Mouse (Mus musculus) brown adipose tissue, adult 24 weeks (tissue): ENCODE measurements at regions not wholly inside any gene's neighbourhood (a gene's known extent, or its start where the extent isn't known, plus 50 kb on each side); places are given as distances from the start of the nearest gene placed in this dataset.

Experiments
- H3K27ac ChIP-seq: fragments of 200-500 bp; replicated peaks from 2 replicates; pipeline ENCODE4 v1.5.1; 2012; ENCODE audit warnings: low read depth, mild to moderate bottlenecking, low read length
- H3K4me1 ChIP-seq: fragments of 200-500 bp; 2 replicates; pipeline ENCODE4 v1.6.1; 2012; ENCODE audit warnings: low read length, mixed read lengths; ENCODE audit not compliant: control insufficient read depth, insufficient read depth, insufficient read length
- H3K4me3 ChIP-seq: fragments of 200-500 bp; 2 replicates; pipeline ENCODE4 v1.5.1; 2012; ENCODE audit warnings: low read depth, mild to moderate bottlenecking, low read length, moderate library complexity; ENCODE audit not compliant: insufficient read depth

DNA sequence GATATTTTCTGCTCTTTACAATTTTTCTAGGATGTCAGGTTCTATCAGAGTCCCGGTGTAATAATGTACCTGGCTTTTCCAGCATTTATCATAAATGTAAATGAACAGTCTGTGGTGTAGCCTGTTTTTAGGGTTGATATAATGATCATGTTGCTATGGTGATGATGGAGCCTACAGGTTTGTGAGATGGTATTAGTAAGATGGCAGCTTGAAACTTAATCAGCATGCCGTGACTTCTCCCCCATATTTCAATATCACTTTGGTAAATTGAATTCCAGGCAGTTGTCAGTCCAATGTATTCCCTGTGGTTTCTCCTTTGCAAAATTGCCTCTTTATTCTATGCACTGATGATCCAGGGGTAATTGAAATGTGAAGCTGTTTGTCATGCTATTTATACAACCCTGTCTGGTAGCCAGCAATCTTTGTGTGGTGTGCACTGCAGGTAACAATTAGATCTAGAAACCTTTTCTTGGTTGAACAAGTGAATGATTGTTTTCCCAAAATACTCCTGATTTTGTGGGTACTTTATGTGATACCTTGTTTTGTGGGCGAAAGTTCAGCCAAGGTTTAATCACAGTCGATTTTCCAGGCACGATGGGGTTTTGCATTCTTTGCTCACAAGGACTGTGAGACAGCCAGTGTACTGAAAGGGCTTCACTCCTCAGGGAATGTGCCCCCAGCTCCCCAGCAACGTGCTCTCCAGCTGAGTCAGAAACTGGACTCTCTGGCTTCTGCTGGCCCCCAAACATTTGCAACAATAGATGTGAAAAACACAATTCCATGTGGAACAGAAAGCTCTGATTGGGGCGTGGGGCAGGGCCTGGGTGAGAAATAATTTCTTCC, 322.9 kb downstream of the D3Ertd751e start:
- H3K27ac ChIP-seq: no peak overlapping the region
- no peak overlapping the region for H3K4me3 ChIP-seq
- no peaks in the 10 kb centered on the region for H3K4me1 ChIP-seq

GRCm38 (mm10) chr3:42065962-42066361, 323.6 kb downstream of the D3Ertd751e start:
- H3K27ac ChIP-seq: no peak overlapping the region
- no peaks in the 10 kb centered on the region for H3K4me1 ChIP-seq
- H3K4me3 ChIP-seq: no peak overlapping the region

GRCm38 (mm10) chr3:42067036-42067435, 324.6 kb downstream of the D3Ertd751e start:
- Histone ChIP-seq H3K4me3 (no peak overlapping the region), H3K27ac (no peak overlapping the region), H3K4me1 (no peaks in the 10 kb centered on the region)

- Histone ChIP-seq H3K4me3 (no peak overlapping the region), H3K27ac (no peak overlapping the region), H3K4me1 (no peaks in the 10 kb centered on the region)
Observed at GRCm38 (mm10) chr3:42074532-42075287, 332.3 kb downstream of the D3Ertd751e start.

DNA sequence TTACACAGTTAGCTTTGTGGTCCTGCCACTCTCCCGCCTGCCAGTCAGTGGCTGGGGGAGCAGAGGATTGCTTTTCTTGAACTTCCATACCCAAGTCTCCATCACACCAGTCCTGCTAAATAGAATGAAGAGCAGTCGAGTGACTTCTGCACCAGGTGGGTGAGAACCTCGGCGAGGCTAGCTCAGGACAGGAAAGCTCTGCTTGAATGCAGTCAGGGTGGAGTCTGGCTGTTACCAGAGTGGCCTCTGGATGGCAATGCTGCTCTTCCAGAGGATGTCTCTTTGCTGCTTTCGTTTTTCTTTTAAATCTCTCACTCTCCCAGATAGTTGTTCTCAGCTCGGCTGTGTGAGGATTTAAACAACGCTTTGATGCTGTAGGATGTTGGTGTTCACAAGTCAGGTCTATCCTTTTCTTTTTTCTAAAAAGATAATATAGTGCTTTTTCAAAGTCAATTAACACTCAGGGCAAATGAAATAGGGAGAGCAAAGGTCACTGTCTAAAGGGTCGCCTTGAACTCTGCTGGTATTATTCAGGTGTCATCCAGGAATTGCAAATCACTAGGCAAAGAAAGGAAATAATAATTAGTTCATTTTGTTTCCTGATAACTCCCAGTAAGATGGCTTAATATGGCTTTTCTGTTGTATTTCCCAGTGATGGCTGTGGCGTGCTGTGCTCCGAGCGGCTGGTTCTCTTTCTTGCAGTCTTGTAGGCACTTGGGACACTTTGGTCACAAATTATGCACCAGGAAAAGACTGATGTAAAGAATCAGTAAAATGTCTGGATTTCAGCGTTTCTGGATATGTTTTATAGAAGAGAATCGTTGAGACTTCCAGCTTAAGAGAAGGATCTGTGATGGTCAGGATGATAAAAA, 368.8 kb downstream of the D3Ertd751e start:
- H3K4me3 ChIP-seq: no peak overlapping the region
- no peak overlapping the region for H3K27ac ChIP-seq
- H3K4me1 ChIP-seq: no peaks in the 10 kb centered on the region

DNA sequence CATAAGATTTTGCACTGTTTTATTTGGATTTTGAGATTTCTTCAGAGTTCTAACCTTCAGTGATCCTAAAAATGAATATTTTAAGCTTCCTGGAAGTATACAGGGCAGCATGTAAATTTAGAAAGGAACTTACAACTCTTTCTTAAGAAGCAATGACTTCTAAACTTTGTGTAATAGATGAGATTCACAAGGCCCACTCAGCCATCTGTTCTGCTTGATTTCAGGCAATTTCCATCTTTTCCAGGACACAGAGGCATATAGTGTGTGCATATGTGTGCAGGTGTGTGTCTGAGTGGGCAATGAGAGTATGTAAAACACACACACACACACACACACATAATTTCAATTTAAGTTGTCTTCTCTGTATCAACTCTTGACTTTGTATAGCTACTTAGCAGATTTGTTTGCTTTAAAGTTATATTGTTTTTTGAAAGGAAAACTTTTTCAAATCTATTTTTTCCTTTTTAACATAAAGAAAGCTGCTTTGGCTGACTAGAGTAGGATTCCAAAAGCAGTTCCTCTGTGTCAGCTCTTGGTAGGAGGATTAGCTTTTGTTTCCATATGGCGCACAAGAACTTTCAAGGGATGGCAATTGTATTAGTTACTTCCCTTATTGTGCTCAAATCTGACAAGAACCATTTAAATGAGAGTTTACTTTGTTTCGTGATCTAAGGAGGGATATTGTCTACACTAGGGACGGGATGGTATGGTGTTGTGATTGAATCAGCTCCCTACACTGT, 387.6 kb downstream of the D3Ertd751e start:
- no peaks in the 10 kb centered on the region for H3K4me1 ChIP-seq
- no peak overlapping the region for H3K4me3 ChIP-seq
- no peak overlapping the region for H3K27ac ChIP-seq

- no peak overlapping the region for H3K27ac ChIP-seq
- H3K4me3 ChIP-seq: no peak overlapping the region
- no peaks in the 10 kb centered on the region for H3K4me1 ChIP-seq
Observed at GRCm38 (mm10) chr3:42132322-42132721, 389.9 kb downstream of the D3Ertd751e start.

DNA sequence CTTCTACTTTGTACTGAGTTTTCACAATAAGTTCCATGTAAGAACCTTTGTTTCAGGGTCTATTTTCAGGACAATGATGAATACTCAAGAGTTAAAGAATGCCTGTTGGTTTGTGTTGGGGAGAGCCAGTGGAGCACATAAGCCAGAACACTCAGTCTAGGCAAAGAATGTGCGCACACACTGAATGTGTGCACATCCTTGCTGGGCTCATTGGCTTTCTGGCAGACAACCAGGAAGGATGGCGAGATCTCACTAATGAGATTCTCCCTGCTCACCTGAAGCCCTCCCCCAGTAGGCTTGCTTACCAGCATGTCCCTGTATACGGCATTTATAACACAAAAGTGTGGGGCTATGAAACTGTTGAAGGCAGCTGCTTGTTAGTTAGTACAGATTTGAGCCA, 411.0 kb downstream of the D3Ertd751e start:
- Histone ChIP-seq H3K4me3 (no peak overlapping the region), H3K27ac (no peak overlapping the region), H3K4me1 (no peaks in the 10 kb centered on the region)

DNA sequence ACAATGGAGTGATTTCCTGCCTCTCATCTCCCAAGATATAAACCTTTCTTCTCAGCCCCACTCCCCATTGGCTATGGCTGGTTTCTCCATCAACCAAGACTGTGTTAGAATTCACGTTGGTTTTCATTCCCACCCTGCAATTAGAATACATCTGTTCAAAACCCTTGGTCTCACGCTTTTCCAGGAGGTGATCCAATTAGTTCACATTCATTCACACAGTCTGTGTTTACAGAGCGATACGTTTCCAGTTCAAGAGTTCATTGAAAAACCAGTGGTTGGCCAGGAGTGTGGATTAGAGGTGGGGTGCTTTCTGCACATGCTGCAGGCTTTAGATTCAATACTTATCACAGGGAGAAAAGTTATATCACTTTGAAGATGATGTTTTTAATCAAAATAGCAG, 412.5 kb downstream of the D3Ertd751e start:
- no peak overlapping the region for H3K27ac ChIP-seq
- H3K4me3 ChIP-seq: no peak overlapping the region
- H3K4me1 ChIP-seq: no peaks in the 10 kb centered on the region

DNA sequence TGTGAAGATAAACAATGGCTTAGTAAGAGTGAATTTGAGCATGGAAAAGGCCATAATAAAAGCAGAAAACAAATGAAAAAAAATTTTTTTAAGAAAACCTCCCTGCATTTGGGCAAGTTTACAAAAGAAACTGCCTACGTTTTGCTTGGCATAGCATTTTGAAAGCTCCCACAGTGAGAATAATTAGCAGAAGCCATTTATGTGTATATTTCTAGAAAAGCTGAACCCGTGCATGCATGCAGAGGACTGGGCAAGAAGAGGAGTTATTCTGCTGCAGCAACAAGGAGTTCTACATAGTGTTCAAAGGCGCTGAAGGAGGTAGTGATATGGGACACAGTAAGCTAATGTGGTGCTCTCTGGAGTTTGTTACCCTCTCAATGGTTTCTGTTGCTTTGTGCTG, 421.3 kb downstream of the D3Ertd751e start:
- H3K4me3 ChIP-seq: no peak overlapping the region
- H3K27ac ChIP-seq: no peak overlapping the region
- no peaks in the 10 kb centered on the region for H3K4me1 ChIP-seq

GRCm38 (mm10) chr3:42199206-42199605, 456.8 kb downstream of the D3Ertd751e start:
- H3K4me3 ChIP-seq: no peak overlapping the region
- H3K27ac ChIP-seq: no peak overlapping the region
- no peaks in the 10 kb centered on the region for H3K4me1 ChIP-seq

- Histone ChIP-seq H3K27ac (no peak overlapping the region), H3K4me1 (no peaks in the 10 kb centered on the region), H3K4me3 (no peak overlapping the region)
Observed at GRCm38 (mm10) chr3:42201373-42201772, 459.0 kb downstream of the D3Ertd751e start.

DNA sequence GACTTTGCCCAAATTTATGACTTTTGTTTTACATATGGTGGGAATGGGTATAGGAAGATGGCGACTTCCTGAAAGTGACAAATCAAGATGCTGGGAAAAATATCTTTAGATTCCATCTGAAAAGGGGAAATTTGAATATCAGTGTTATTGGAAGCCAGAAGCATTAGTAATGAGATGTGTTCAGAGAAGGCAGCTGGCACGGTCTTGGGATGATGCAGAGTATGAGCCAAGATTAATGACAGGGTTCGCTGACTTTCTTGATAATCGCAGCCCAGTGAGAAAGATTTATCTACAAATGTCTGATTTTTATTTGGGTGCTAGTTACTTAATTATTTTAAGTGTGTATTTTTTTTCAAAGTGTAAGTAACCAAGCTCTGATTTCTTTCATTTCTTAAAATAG, 463.2 kb downstream of the D3Ertd751e start:
- Histone ChIP-seq H3K4me3 (no peak overlapping the region), H3K27ac (no peak overlapping the region), H3K4me1 (no peaks in the 10 kb centered on the region)

DNA sequence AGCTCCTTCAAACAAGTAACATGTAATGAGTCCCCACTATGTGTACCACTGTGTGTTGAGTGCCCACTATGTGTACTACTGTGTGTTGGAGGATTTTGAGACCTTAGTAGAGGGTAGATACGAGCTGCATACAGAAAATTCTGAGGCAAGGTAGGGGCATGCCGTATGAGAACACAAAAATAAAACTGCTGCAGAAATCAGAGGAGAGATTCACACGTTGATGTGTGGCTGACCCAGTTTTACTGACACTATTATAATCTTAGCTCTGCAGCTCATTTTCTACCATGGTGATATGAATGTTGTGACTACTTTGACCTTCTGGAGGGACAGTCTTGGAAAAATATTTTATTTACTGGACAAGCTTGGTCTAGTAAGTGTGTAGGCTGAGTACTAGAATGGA, 469.0 kb downstream of the D3Ertd751e start:
- no peak overlapping the region for H3K4me3 ChIP-seq
- no peak overlapping the region for H3K27ac ChIP-seq
- peaks cover 3% of the 10 kb centered on the region; the same call in 1 of the 2 replicates for H3K4me1 ChIP-seq
